Mouse (Mus musculus): Measurements from ENCODE around the gene Maml3. TPM values are rescaled to one million over a fixed set of nuclear protein-coding genes. Genes with fewer than 3 reads are reported as not detected.

Gene Maml3
- total RNA-seq, 2 experiments from 2014 or later, result 3.3 to 3.5 TPM

GRCm38 (mm10) chr3:51969451-51969850 lies 135.4 kb downstream of the Maml3 start:
- intact Hi-C loops (cut with DNase I; ENCODE audit: low total_unique reads), result no loop called here
- no peak for DNase-seq

GRCm38 (mm10) chr3:51965841-51966240 lies 139.0 kb downstream of the Maml3 start:
- DNase-seq, result no peak
- intact Hi-C loops (cut with DNase I; ENCODE audit: low total_unique reads), result no loop called here

GRCm38 (mm10) chr3:51965436-51965835 lies 139.4 kb downstream of the Maml3 start:
- DNase-seq, result no peak
- intact Hi-C loops (cut with DNase I; ENCODE audit: low total_unique reads), result no loop called here

DNA sequence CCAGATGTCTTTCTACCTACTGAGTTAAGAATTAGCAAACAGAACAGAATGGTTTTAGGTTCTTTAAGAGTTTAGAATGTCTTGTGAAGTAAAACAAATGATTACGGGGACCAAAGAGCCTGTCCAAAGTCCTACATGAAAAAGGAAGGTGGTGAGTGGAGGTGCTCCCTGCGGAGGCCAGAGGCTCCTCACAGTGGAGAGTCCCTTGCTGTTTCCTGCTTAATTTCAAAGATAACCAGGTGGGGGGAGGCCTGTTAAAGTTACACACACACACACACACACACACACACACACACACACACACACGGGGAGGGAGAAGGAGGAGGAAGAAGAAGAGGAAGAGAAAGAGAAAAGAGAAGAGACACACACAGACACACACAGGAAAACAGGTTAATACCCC lies 139.9 kb downstream of the Maml3 start:
- DNase-seq, result no peak
- intact Hi-C loops (cut with DNase I; ENCODE audit: low total_unique reads), result no loop called here

GRCm38 (mm10) chr3:51963891-51964593 lies 140.8 kb downstream of the Maml3 start:
- intact Hi-C loops (cut with DNase I; ENCODE audit: low total_unique reads), result no loop called here
- no peak for DNase-seq

GRCm38 (mm10) chr3:51963151-51963791 lies 141.6 kb downstream of the Maml3 start:
- intact Hi-C loops (cut with DNase I; ENCODE audit: low total_unique reads), result no loop called here
- DNase-seq, result no peak

GRCm38 (mm10) chr3:51958751-51959150 lies 146.1 kb downstream of the Maml3 start:
- intact Hi-C loops (cut with DNase I; ENCODE audit: low total_unique reads), result no loop called here

DNA sequence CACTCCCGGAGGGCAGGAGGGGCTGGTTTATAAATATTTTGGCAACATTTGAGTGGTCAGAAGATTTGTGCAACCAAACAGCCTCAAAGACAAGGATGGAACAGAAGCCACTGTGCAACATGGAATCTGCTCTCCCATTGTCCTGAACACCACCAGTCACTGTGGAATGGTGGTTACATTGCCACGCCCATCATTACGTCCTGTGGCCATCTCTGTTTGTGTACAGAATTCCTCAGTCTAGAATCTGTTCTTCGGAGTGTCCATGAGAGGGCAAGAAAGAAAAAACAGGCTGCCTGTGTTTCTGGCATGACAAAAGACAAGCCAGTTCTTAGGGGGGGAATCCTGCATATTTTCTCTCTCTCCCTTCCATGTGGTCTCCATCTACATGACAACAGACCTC lies 150.4 kb downstream of the Maml3 start:
- DNase-seq, result no peak
- intact Hi-C loops (cut with DNase I; ENCODE audit: low total_unique reads), result no loop called here

More at GRCm38 (mm10) chr3:51958751-51959150, 146.1 kb downstream of the Maml3 start:
- no peak for DNase-seq

DNA sequence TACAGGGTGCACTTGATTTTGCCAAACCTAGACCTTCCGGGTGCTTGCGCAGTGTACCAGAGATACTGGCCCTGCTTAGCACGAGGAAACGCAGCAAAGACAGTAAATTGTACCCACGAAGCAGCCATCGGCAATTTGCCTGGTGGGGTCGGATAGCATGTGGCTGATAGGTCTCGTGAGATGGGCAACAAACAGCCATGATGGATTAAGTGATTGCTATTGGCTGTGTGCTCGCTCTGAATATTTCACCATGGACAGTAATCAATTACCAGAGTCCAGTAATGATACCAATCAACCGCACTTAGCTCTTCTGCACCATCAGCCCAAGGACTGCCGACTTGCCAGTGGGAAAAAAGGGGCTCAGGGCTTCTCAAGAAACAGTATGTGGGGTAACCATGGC lies 150.9 kb downstream of the Maml3 start:
- intact Hi-C loops (cut with DNase I; ENCODE audit: low total_unique reads), result no loop called here
- DNase-seq, result no peak

DNA sequence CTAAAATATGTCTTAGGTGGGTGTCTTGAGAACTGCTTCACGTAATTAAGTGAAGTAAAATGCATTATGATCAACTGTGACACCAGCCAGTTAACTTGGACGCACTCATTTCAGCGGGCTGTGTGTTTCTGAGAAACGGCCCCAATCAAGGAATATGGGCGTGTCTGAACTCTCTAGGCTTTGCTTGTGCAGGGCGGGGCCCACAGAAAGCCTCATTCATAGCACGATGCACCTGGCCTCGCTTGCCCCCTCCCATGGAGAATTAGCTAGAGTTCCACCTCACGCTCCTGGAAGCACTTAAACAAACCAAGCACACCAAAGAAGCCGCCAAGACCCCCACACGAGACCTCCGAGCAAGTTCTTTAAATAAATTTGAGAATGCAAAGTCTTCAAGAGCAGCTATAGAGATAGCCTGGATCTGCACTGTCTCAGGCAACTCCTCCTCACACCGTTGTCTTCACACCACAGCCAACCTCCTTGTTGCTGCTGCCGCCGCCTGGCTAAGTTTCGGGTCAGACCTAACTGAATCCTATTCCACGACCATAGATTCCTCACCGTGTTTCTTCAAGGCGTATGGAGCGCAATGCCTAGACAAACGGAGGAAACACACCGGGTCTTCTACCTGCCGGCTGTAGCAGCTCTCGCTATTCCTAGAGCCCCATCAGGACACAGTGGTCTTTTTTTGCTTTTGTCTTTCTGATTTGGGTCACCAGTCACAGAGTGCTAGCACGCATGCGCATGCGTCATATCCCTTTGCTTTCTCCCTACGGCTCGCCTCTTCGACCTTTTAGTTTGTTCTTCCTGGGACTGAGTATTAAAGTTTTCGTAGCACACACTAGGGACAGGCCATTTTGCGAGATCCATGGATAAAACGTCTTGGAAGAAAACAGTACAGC lies 151.9 kb downstream of the Maml3 start:
- intact Hi-C loops (cut with DNase I; ENCODE audit: low total_unique reads), result no loop called here
- DNase-seq, result no peak

- DNase-seq, result no peak
- intact Hi-C loops (cut with DNase I; ENCODE audit: low total_unique reads), result no loop called here
These were observed 152.6 kb downstream of the Maml3 start for GRCm38 (mm10) chr3:51952267-51952666.

- no peak for DNase-seq
- intact Hi-C loops (cut with DNase I; ENCODE audit: low total_unique reads), result no loop called here
These were observed 155.2 kb downstream of the Maml3 start for GRCm38 (mm10) chr3:51949651-51950050.

- DNase-seq, result no peak
- intact Hi-C loops (cut with DNase I; ENCODE audit: low total_unique reads), result no loop called here
These were observed 157.7 kb downstream of the Maml3 start for GRCm38 (mm10) chr3:51947168-51947567.

GRCm38 (mm10) chr3:51943642-51944041 lies 161.2 kb downstream of the Maml3 start:
- DNase-seq, result peak; percentile 62
- intact Hi-C loops (cut with DNase I; ENCODE audit: low total_unique reads), result no loop called here

GRCm38 (mm10) chr3:51941781-51942180 lies 163.1 kb downstream of the Maml3 start:
- peak; percentile 42 for DNase-seq
- intact Hi-C loops (cut with DNase I; ENCODE audit: low total_unique reads), result no loop called here

GRCm38 (mm10) chr3:51939864-51940263 lies 165.0 kb downstream of the Maml3 start:
- intact Hi-C loops (cut with DNase I; ENCODE audit: low total_unique reads), result no loop called here
- no peak for DNase-seq

DNA sequence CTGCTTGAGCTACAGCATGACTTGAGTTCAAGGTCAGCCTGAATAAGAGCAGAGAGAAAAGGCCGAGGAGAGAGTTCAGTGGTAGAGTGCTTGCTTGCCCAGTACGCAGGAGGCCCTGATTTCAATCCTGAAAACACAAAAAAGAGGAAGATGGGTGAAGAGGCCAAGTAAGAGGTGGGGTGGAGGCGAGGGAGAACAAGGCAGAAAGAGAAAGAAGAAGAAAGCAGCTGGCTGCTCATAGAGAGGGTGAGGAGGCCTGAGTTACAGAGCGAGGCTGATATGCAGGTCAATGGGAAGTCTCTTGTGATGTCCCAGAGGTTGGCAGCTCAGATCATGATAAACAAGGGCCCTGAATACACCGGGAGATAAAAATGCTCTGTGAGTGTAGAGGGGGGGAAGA lies 165.8 kb downstream of the Maml3 start:
- intact Hi-C loops (cut with DNase I; ENCODE audit: low total_unique reads), result no loop called here
- DNase-seq, result no peak

DNA sequence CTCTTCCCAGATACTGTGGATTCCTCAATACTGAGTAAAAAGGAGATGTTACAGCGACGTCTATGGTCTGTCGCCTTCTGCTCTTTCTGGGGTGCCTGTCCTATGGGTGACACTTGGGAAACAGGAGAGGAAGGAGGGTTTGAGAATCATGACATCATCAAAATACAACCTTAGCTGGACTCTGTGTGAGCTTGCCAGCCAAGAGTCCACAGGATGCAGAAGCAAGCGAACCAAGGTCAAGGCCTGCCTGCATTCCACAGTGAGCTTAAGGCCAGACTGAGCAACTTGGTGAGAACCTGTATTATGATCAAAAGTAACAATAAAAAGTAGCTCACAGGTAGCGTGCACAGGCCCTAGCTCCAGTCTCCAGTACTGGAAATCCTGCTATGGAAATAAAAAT lies 167.7 kb downstream of the Maml3 start:
- no peak for DNase-seq
- intact Hi-C loops (cut with DNase I; ENCODE audit: low total_unique reads), result no loop called here

- intact Hi-C loops (cut with DNase I; ENCODE audit: low total_unique reads), result no loop called here
- no peak for DNase-seq
These were observed 170.1 kb downstream of the Maml3 start for GRCm38 (mm10) chr3:51934531-51935485.

Measured in gastrocnemius, postnatal 14 days (tissue).